Mouse (Mus musculus) left cerebral cortex, adult 18-20 months (tissue): ENCODE measurements around the gene Atxn7. TPM values are rescaled to one million over a fixed set of nuclear protein-coding genes. Genes with fewer than 3 reads are reported as not detected.
A peak's percentile ranks its signal among the peaks of the same experiment; 100 is the strongest.
"Not testable (repeated sequence)": the region's sequence is repeated elsewhere in the genome, so short reads cannot be mapped to it uniquely, and the experiment has no call there.

Experiments used
- DNase-seq, 2 experiments: peaks; one replicate each; pipeline ENCODE4 v3.0.0; 2021 to 2022; ENCODE audit warnings: low spot score in 2 of 2, mixed read lengths in 1 of 2
- total RNA-seq, 2 experiments: library from RNA; stranded (reverse); gene quantifications; 2 replicates each; pipeline ENCODE4 v1.2.3; 2021

The Atxn7 gene
- total RNA-seq, 2 experiments from 2014 or later = 24.6 to 28.3 TPM

GRCm38 (mm10) chr14:13981286-13981685 lies 20.0 kb downstream of the Atxn7 start:
- DNase-seq = no peak

GRCm38 (mm10) chr14:13982174-13982573 lies 20.9 kb downstream of the Atxn7 start:
- no peak for DNase-seq

GRCm38 (mm10) chr14:13988397-13988796 lies 27.2 kb downstream of the Atxn7 start:
- no peak for DNase-seq

GRCm38 (mm10) chr14:13990741-13991140 lies 29.5 kb downstream of the Atxn7 start:
- no peak for DNase-seq

GRCm38 (mm10) chr14:13995206-13996097 lies 34.2 kb downstream of the Atxn7 start:
- no peak for DNase-seq

GRCm38 (mm10) chr14:14002771-14003170 lies 41.5 kb downstream of the Atxn7 start:
- DNase-seq = no peak

GRCm38 (mm10) chr14:14009712-14010111 lies 48.5 kb downstream of the Atxn7 start:
- DNase-seq = no peak

GRCm38 (mm10) chr14:14012383-14013251 lies 51.4 kb downstream of the Atxn7 start:
- DNase-seq = peak; percentile 79 to 89

GRCm38 (mm10) chr14:14013252-14013711 lies 52.0 kb downstream of the Atxn7 start:
- DNase-seq = peak; percentile 22 to 39

- DNase-seq = no peak
Observed at GRCm38 (mm10) chr14:14014636-14015375, 53.6 kb downstream of the Atxn7 start.

- DNase-seq = no peak
Observed at GRCm38 (mm10) chr14:14019155-14019894, 58.1 kb downstream of the Atxn7 start.

- no peak for DNase-seq
Observed at GRCm38 (mm10) chr14:14021244-14021643, 60.0 kb downstream of the Atxn7 start.

GRCm38 (mm10) chr14:14025870-14026269 lies 64.6 kb downstream of the Atxn7 start:
- DNase-seq = no peak

- DNase-seq = no peak
Observed at GRCm38 (mm10) chr14:14030621-14031020, 69.4 kb downstream of the Atxn7 start.

GRCm38 (mm10) chr14:14032842-14033241 lies 71.6 kb downstream of the Atxn7 start:
- no peak for DNase-seq

GRCm38 (mm10) chr14:14036352-14036751 lies 75.1 kb downstream of the Atxn7 start:
- DNase-seq = no peak

- DNase-seq = no peak
Observed at GRCm38 (mm10) chr14:14038233-14038632, 77.0 kb downstream of the Atxn7 start.

GRCm38 (mm10) chr14:14042336-14042735 lies 81.1 kb downstream of the Atxn7 start:
- no peak for DNase-seq

- DNase-seq = no peak
Observed at GRCm38 (mm10) chr14:14054386-14054785, 93.1 kb downstream of the Atxn7 start.

- DNase-seq = not testable (repeated sequence)
Observed at GRCm38 (mm10) chr14:14059606-14060005, 98.4 kb downstream of the Atxn7 start.
